ENCODE assay signal across 8 mouse cellular contexts in the genomic region with DNA sequence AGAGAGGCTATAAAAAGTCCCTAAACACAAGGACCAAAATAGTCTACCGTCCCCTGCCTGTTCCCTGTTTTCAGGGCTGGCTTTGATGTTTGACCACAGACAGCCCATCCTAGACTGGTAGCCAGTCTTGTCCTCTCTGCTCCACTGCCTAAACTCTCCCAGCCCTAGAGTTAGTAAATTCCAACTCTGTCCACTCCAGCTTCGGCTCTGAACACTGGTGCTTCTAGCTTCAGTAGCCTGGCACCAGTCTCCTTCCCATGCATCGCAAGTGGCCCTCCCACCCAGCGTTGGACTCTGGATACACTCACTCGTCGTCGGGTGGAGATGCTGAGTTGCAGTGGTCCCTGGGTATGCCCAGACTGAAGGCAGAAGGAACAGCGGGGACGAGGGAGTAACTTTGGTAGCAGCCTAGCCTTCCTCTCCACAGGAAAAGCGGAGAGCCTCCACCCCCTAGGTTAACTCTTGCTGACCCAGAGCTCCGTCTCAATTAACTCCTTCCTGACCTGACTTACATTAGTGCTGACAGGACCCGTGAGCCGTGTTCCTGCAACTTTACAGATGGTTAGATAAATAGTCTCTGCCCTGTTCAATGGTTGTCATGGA. TPM values are rescaled to one million over a fixed set of nuclear protein-coding genes. Genes with fewer than 3 reads are reported as not detected.
A peak's percentile ranks its signal among the peaks of the same experiment; 100 is the strongest.
DNase-seq lines count a peak whose midpoint lies in the region; ATAC-seq lines count a peak whose summit lies in the region.

TSS of gene Grrp1 (minus strand) at position 385 of the 603 bp plus-strand sequence.

- no peak within 1 kb of the TSS for H3K27ac ChIP-seq in forebrain, embryonic 13.5 days
- H3K27ac ChIP-seq in intestine, embryonic 16.5 days (ENCODE audit: low read length) = peak within 1 kb of the TSS; percentile 8; the same call in 1 of the 2 replicates
- peak within 1 kb of the TSS; percentile 86 for H3K27ac ChIP-seq in midbrain, embryonic 10.5 days (replicated peaks)

- no peak for ATAC-seq in forebrain, embryonic 13.5 days
- no peak for ATAC-seq in intestine, embryonic 16.5 days

- H3K4me3 ChIP-seq in forebrain, embryonic 13.5 days = peak within 1 kb of the TSS; percentile 15
- peak within 1 kb of the TSS; percentile 51 for H3K4me3 ChIP-seq in intestine, embryonic 16.5 days (ENCODE audit: low read length)
- H3K4me3 ChIP-seq in midbrain, embryonic 10.5 days = peak within 1 kb of the TSS; percentile 61

- peak within 1 kb of the TSS; percentile 31; the same call in 1 of the 2 replicates for H3K9ac ChIP-seq in forebrain, embryonic 13.5 days
- peak within 1 kb of the TSS; percentile 48 for H3K9ac ChIP-seq in intestine, embryonic 16.5 days (ENCODE audit: low read depth, low read length)

- no peaks in the 10 kb centered on the region for H3K36me3 ChIP-seq in forebrain, embryonic 13.5 days (ENCODE audit: poor library complexity, severe bottlenecking)
- no peaks in the 10 kb centered on the region for H3K36me3 ChIP-seq in intestine, embryonic 16.5 days (ENCODE audit: control insufficient read depth, insufficient read depth, low read length)
- no peaks in the 10 kb centered on the region for H3K36me3 ChIP-seq in midbrain, embryonic 10.5 days

- peak; percentile 50 for DNase-seq in adrenal gland, postnatal 10 days
- no peak for DNase-seq in adrenal gland, adult 8-10 months
- DNase-seq in midbrain, embryonic 10.5 days (ENCODE audit: low spot score) = peak; percentile 62
- DNase-seq in ovary, postnatal 14 days (ENCODE audit: low spot score) = no peak
- DNase-seq in spleen, postnatal 10 days (ENCODE audit: low spot score in 2 of 2) = no peak
- DNase-seq in c-Kit-positive CD71-positive TER-119-positive erythroid progenitor cells, embryonic 14.5 days (ENCODE audit: low spot score) = no peak

- H3K4me1 ChIP-seq in forebrain, embryonic 13.5 days = peaks cover 64% of the 10 kb centered on the region
- H3K4me1 ChIP-seq in intestine, embryonic 16.5 days (ENCODE audit: control insufficient read depth, insufficient read depth, low read length) = peaks cover 45% of the 10 kb centered on the region
- peaks cover 99% of the 10 kb centered on the region for H3K4me1 ChIP-seq in midbrain, embryonic 10.5 days

- 3% methylated on average over 13 of the region's 13 CpGs for WGBS in forebrain, embryonic 13.5 days
- 4% methylated on average over 13 of the region's 13 CpGs for WGBS in intestine, embryonic 16.5 days
- WGBS in midbrain, embryonic 10.5 days = 0% methylated on average over 13 of the region's 13 CpGs

- H3K27me3 ChIP-seq in forebrain, embryonic 13.5 days = peaks cover 80% of the 10 kb centered on the region
- H3K27me3 ChIP-seq in intestine, embryonic 16.5 days (replicated peaks; ENCODE audit: control insufficient read depth, insufficient read depth, low read length) = peaks cover 37% of the 10 kb centered on the region
- H3K27me3 ChIP-seq in midbrain, embryonic 10.5 days (ENCODE audit: low read depth, poor library complexity, severe bottlenecking) = peaks cover 76% of the 10 kb centered on the region

- peak within 1 kb of the TSS; percentile 26 for H3K4me2 ChIP-seq in forebrain, embryonic 13.5 days
- peak within 1 kb of the TSS; percentile 38 for H3K4me2 ChIP-seq in intestine, embryonic 16.5 days (ENCODE audit: low read depth, low read length)

- no peaks in the 10 kb centered on the region for H3K9me3 ChIP-seq in forebrain, embryonic 13.5 days (replicated peaks)
- no peaks in the 10 kb centered on the region for H3K9me3 ChIP-seq in intestine, embryonic 16.5 days (ENCODE audit: control insufficient read depth, low read length)
- H3K9me3 ChIP-seq in midbrain, embryonic 10.5 days (replicated peaks) = no peaks in the 10 kb centered on the region

RNA-seq across cellular contexts. Expression of gene Grrp1, which starts in this region (rescaled TPM):
- total RNA-seq in adrenal gland, postnatal 10 days (2021) = 10 to 100 TPM; 12.3 to 21.7 TPM
- total RNA-seq in adrenal gland, adult 8-10 months (2022) = 10 to 100 TPM in 2 of 4 experiments, 1 to 10 TPM in 2; 9.5 to 12.5 (median 10.1) TPM
- polyA plus RNA-seq in forebrain, embryonic 13.5 days (2015; fragmentation: Nextera tagmentation; extraction: Ambion mirVana) = 4.7 and 5.1 TPM in 2 replicates
- 3.6 and 5.0 TPM in 2 replicates for polyA plus RNA-seq in intestine, embryonic 16.5 days (2015; fragmentation: Nextera tagmentation; extraction: Ambion mirVana)
- 5.7 and 9.5 TPM in 2 replicates for polyA plus RNA-seq in midbrain, embryonic 10.5 days (2016; fragmentation: Nextera tagmentation; extraction: Ambion mirVana)

Comparison
In these comparisons a context has a peak if more than half of its experiments do, and no peak if none do; other contexts are left out.
1. DNase-seq: peak in adrenal gland, postnatal 10 days (single experiment) and midbrain, embryonic 10.5 days (single experiment); none in adrenal gland, adult 8-10 months (single experiment), ovary, postnatal 14 days (single experiment), spleen, postnatal 10 days (0 of 2) and c-Kit-positive CD71-positive TER-119-positive erythroid progenitor cells, embryonic 14.5 days (single experiment).
2. Peak in every context shown above with its lines, with median percentiles within 50 percentile points of each other: H3K4me3 ChIP-seq.